Mouse (Mus musculus): ENCODE measurements around the gene Efna5.

GRCm38 (mm10) chr17:62836598-62837106, 44.5 kb downstream of the Efna5 start:
- TF ChIP-seq CTCF (IDR thresholded peaks at IDR 0.05; ENCODE audit: low read depth, low read length) (no peak), EP300 (IDR thresholded peaks at IDR 0.05; ENCODE audit: insufficient read depth, low read depth, low read length) (no peak)
